Mouse (Mus musculus): Measurements from ENCODE around the gene Tcp10c. TPM values are rescaled to one million over a fixed set of nuclear protein-coding genes. Genes with fewer than 3 reads are reported as not detected.

Gene Tcp10c
- polyA plus RNA-seq, 1 experiment from 2014 or later: not detected

Other genes with a start within 250 kb of the Tcp10c start
- not detected in 2 replicates for gene Unc93a, start 222.8 kb upstream of the Tcp10c start, polyA plus RNA-seq (2015; fragmentation: Nextera tagmentation; extraction: Ambion mirVana)
- gene Smok2a, start 133.4 kb upstream of the Tcp10c start, polyA plus RNA-seq (2015; fragmentation: Nextera tagmentation; extraction: Ambion mirVana): not detected in 2 replicates
- gene Smok2b, start 124.3 kb upstream of the Tcp10c start, polyA plus RNA-seq (2015; fragmentation: Nextera tagmentation; extraction: Ambion mirVana): not detected in 2 replicates

Measured in lung, postnatal 0 days (tissue).